Mouse (Mus musculus): ENCODE results near the gene Slc12a9. TPM values are rescaled to one million over a fixed set of nuclear protein-coding genes. Genes with fewer than 3 reads are reported as not detected.
A peak's percentile ranks its signal among the peaks of the same experiment; 100 is the strongest.

Gene Slc12a9
- polyA plus RNA-seq, 1 experiment from 2014 or later: 16.4 TPM

DNA sequence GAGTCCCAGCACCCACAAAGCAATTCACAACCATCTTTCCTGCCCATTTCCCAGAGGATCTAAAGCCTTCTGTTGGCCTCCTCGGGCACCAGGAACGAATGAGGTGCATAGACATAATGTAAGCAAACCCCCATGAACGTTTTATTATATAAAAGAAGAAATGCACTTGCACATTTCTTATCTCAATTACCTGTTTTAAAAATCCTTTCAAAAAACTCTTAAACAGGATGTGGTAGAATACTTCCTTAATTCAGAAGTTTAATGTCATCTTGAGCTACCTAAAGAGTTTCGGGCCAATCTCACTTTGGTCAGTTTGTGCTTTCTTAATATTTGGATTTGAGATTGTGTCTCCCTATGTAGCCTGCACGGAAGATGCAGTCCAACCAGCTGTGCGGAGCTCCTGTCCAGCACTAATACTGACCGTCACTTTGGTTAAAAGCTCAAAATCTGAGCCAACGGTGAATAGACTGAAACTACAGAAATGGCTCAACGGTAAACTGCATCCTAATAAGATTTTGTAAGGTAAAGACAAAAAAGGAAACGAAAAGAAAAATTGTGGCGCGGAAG is 26.9 kb downstream of the Slc12a9 start:
- Histone ChIP-seq H3K4me2 (ENCODE audit: low read depth, low read length) (peak overlapping the region; percentile 71), H3K27me3 (ENCODE audit: control insufficient read depth, insufficient read depth, low read length) (no peaks in the 10 kb centered on the region), H3K9me3 (ENCODE audit: control insufficient read depth, low read length) (no peaks in the 10 kb centered on the region), H3K4me3 (ENCODE audit: low read depth, low read length) (peak overlapping the region; percentile 96), H3K9ac (replicated peaks; ENCODE audit: low read depth, low read length) (peak overlapping the region; percentile 94), H3K27ac (ENCODE audit: low read depth, low read length) (peak overlapping the region; percentile 95), H3K4me1 (ENCODE audit: control insufficient read depth, insufficient read depth, low read length) (peaks cover 30% of the 10 kb centered on the region), H3K36me3 (ENCODE audit: control insufficient read depth, insufficient read depth, low read length) (peaks cover 20% of the 10 kb centered on the region)
- 16% methylated on average over 12 of the region's 12 CpGs for WGBS
- ATAC-seq (ENCODE audit: low read depth): no peak

DNA sequence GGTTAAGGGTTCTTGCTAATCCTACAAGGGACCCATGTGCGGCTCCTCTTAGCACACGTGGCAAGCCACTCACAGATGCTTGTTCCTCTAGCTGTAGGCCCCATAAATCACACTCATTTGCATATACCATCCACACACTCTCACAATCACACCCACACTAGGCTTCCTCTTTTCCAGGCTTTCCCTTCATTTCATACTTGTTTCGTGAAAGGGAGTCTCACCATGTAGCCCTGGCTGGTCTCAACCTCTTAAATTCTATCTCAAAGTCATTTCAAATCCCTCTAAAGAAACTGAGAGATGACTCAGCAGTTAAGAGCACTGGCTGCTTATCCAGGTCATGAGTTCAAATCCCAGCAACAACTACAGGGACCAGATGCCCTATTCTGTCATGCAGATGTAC is 27.6 kb downstream of the Slc12a9 start:
- H3K27me3 ChIP-seq (ENCODE audit: control insufficient read depth, insufficient read depth, low read length): no peaks in the 10 kb centered on the region
- H3K4me2 ChIP-seq (ENCODE audit: low read depth, low read length): peak overlapping the region; percentile 71
- no peaks in the 10 kb centered on the region for H3K9me3 ChIP-seq (ENCODE audit: control insufficient read depth, low read length)
- no peak overlapping the region for H3K27ac ChIP-seq (ENCODE audit: low read depth, low read length)
- H3K4me3 ChIP-seq (ENCODE audit: low read depth, low read length): peak overlapping the region; percentile 96
- H3K36me3 ChIP-seq (ENCODE audit: control insufficient read depth, insufficient read depth, low read length): peaks cover 27% of the 10 kb centered on the region
- 25% methylated on average over 3 of the region's 3 CpGs for WGBS
- no peak for ATAC-seq (ENCODE audit: low read depth)
- peaks cover 30% of the 10 kb centered on the region for H3K4me1 ChIP-seq (ENCODE audit: control insufficient read depth, insufficient read depth, low read length)
- H3K9ac ChIP-seq (replicated peaks; ENCODE audit: low read depth, low read length): peak overlapping the region; percentile 32; the same call in 1 of the 2 replicates

DNA sequence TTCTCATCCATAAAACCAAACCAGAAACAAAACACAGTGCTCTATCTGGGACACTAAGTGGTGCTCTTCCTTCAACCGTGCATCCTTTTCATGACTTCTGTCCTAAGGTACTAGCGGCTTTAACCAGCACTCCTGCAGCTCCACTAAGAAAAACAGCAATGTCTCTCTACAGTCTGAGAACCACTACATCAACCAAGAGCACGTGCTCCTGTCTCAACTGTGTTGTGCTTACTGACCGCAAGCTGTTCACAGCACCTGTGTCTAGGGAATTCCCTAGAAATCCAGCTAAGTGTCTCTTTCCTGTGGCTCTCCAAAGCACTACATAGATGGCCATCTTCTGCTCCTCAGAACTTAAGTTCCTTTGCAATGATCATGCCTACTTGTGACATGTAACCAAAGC is 28.6 kb downstream of the Slc12a9 start:
- Histone ChIP-seq H3K9me3 (ENCODE audit: control insufficient read depth, low read length) (no peaks in the 10 kb centered on the region), H3K36me3 (ENCODE audit: control insufficient read depth, insufficient read depth, low read length) (peaks cover 37% of the 10 kb centered on the region), H3K4me2 (ENCODE audit: low read depth, low read length) (peak overlapping the region; percentile 71), H3K27me3 (ENCODE audit: control insufficient read depth, insufficient read depth, low read length) (no peaks in the 10 kb centered on the region), H3K4me1 (ENCODE audit: control insufficient read depth, insufficient read depth, low read length) (peaks cover 30% of the 10 kb centered on the region), H3K4me3 (ENCODE audit: low read depth, low read length) (peak overlapping the region; percentile 9; the same call in 1 of the 2 replicates), H3K9ac (replicated peaks; ENCODE audit: low read depth, low read length) (no peak overlapping the region), H3K27ac (ENCODE audit: low read depth, low read length) (no peak overlapping the region)
- 8% methylated on average over 4 of the region's 4 CpGs for WGBS
- ATAC-seq (ENCODE audit: low read depth): no peak

DNA sequence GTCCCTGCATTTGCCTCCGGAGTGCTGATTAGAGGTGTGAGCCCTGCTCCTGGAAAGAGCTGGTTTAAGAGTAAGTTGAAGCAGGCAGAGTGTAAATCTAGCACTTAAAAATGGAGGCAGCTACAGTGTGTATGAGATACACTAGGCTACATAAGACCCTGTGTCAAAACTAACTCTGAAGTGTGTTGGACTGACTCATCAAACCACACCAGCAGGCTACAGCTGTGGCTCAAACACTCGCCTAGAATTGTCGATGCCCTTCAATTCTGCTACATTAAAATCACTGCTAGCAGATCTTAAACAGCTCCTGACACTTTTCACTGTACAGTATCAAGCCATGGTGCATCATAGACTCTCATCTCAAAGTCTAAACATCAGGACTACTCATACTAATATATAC is 29.2 kb downstream of the Slc12a9 start:
- H3K9ac ChIP-seq (replicated peaks; ENCODE audit: low read depth, low read length): no peak overlapping the region
- peaks cover 30% of the 10 kb centered on the region for H3K4me1 ChIP-seq (ENCODE audit: control insufficient read depth, insufficient read depth, low read length)
- H3K9me3 ChIP-seq (ENCODE audit: control insufficient read depth, low read length): no peaks in the 10 kb centered on the region
- 84% methylated on average over 3 of the region's 3 CpGs for WGBS
- ATAC-seq (ENCODE audit: low read depth): no peak
- no peak overlapping the region for H3K4me3 ChIP-seq (ENCODE audit: low read depth, low read length)
- peaks cover 44% of the 10 kb centered on the region for H3K36me3 ChIP-seq (ENCODE audit: control insufficient read depth, insufficient read depth, low read length)
- H3K27me3 ChIP-seq (ENCODE audit: control insufficient read depth, insufficient read depth, low read length): no peaks in the 10 kb centered on the region
- H3K4me2 ChIP-seq (ENCODE audit: low read depth, low read length): peak overlapping the region; percentile 71
- H3K27ac ChIP-seq (ENCODE audit: low read depth, low read length): no peak overlapping the region

DNA sequence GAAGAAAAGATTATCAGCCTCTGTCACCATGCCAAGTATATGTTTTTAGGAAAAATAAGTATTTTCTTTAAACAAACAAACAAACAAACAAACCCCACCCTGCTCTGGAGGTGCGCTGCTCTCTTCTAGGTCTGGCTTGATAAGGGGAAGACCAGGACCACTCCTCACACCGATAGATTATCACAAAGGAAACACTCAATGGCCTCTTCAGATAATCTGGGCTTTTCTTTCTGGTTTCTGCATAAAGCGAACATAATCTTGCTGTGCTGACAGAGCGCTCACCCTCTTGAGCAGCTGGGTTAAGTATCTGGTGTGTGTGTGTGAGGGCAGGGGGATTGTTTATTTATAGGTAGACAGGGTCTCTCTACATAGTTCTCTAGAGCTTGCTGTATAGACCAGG is 29.8 kb downstream of the Slc12a9 start:
- Histone ChIP-seq H3K27me3 (ENCODE audit: control insufficient read depth, insufficient read depth, low read length) (no peaks in the 10 kb centered on the region), H3K4me1 (ENCODE audit: control insufficient read depth, insufficient read depth, low read length) (peaks cover 30% of the 10 kb centered on the region), H3K9ac (replicated peaks; ENCODE audit: low read depth, low read length) (no peak overlapping the region), H3K36me3 (ENCODE audit: control insufficient read depth, insufficient read depth, low read length) (peaks cover 49% of the 10 kb centered on the region), H3K4me3 (ENCODE audit: low read depth, low read length) (no peak overlapping the region), H3K4me2 (ENCODE audit: low read depth, low read length) (no peak overlapping the region), H3K9me3 (ENCODE audit: control insufficient read depth, low read length) (no peaks in the 10 kb centered on the region), H3K27ac (ENCODE audit: low read depth, low read length) (no peak overlapping the region)
- ATAC-seq (ENCODE audit: low read depth): no peak
- WGBS: 95% methylated on average over 4 of the region's 4 CpGs

DNA sequence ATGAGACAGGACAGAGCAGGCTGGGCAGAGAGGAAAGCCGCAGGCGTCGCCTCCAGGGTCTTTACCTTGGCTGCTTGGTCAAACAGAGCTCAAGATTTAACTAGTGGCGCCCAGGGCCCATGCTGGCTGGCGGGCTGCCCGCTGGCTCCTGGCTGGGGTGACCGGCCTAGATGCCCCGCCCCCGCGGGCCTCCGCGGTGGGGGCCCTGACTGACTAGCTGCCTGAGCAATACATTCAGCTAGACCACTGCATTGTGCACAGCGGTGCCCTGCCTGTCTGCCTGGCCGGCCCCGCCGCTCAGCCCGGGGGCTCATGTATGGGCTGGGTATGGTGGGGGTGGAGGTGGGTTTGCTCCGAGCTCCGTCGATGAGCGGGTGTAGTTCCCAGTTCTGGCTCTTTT is 32.1 kb downstream of the Slc12a9 start:
- Histone ChIP-seq H3K4me3 (ENCODE audit: low read depth, low read length) (no peak overlapping the region), H3K27ac (ENCODE audit: low read depth, low read length) (no peak overlapping the region), H3K4me2 (ENCODE audit: low read depth, low read length) (no peak overlapping the region), H3K27me3 (ENCODE audit: control insufficient read depth, insufficient read depth, low read length) (no peaks in the 10 kb centered on the region), H3K9ac (replicated peaks; ENCODE audit: low read depth, low read length) (no peak overlapping the region), H3K9me3 (ENCODE audit: control insufficient read depth, low read length) (no peaks in the 10 kb centered on the region), H3K36me3 (ENCODE audit: control insufficient read depth, insufficient read depth, low read length) (peaks cover 73% of the 10 kb centered on the region), H3K4me1 (ENCODE audit: control insufficient read depth, insufficient read depth, low read length) (peaks cover 23% of the 10 kb centered on the region)
- WGBS: 75% methylated on average over 21 of the region's 21 CpGs
- peak; percentile 50; the same call in 1 of the 2 replicates for ATAC-seq (ENCODE audit: low read depth)

DNA sequence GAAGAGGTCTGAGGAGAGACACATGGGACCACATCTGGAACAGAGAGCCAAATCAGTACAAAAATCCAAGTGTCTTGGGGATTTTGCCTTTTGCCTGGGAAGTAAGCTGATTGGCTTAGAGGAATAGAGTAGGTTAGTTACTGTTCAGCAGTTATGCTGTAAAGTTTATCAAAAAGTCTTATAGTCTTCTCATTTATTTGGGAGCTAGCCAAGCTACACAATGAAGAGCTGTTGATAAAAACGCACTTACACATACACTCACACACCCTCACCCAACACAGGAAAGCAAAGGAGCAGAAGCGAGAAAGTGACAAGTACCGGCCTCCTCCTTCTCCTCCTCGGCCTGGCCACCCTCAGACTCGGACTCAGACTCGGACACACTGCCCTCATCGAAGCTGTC is 34.2 kb downstream of the Slc12a9 start:
- no peaks in the 10 kb centered on the region for H3K9me3 ChIP-seq (ENCODE audit: control insufficient read depth, low read length)
- no peaks in the 10 kb centered on the region for H3K27me3 ChIP-seq (ENCODE audit: control insufficient read depth, insufficient read depth, low read length)
- peaks cover 11% of the 10 kb centered on the region for H3K4me1 ChIP-seq (ENCODE audit: control insufficient read depth, insufficient read depth, low read length)
- ATAC-seq (ENCODE audit: low read depth): no peak
- peaks cover 85% of the 10 kb centered on the region for H3K36me3 ChIP-seq (ENCODE audit: control insufficient read depth, insufficient read depth, low read length)
- no peak overlapping the region for H3K9ac ChIP-seq (replicated peaks; ENCODE audit: low read depth, low read length)
- no peak overlapping the region for H3K27ac ChIP-seq (ENCODE audit: low read depth, low read length)
- no peak overlapping the region for H3K4me3 ChIP-seq (ENCODE audit: low read depth, low read length)
- 87% methylated on average over 7 of the region's 7 CpGs for WGBS
- H3K4me2 ChIP-seq (ENCODE audit: low read depth, low read length): no peak overlapping the region

DNA sequence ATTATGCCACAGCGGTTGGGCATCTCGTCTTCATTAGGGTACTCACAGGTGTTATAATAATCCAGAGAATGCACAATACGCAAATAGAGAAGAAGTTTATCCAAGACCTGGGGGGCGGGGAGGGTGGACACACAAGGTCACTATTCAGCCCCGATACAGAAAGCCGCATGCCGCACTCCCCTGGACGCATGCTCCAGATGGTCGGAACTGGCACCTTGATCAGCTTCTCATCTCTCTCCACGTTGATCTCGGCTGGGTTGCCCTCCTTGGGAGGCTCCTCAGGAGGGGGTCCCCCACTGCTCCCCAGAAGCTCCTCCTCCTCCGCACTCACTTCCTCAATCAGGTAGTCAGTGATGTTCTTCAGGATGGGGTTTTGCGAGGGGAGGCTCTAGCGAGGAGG is 36.3 kb downstream of the Slc12a9 start:
- peaks cover 68% of the 10 kb centered on the region for H3K36me3 ChIP-seq (ENCODE audit: control insufficient read depth, insufficient read depth, low read length)

DNA sequence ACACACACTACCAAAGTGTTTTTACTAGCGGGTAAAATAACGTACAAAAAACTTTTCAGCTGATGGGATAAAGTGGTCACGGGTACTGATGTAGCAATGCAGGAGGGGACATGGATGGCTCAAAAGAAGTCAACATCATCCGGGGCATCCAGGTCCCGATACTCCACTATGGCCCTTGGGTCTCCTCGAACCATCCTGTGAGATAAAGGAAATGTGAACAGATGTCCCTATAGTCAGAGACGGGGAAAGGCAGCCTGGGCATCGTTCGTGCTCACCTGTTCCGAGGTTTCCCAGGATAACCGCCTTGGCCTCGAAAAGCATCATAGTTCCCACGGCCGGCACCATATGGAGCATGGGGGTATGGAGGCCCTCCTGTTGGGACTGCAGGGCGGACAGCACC is 37.7 kb downstream of the Slc12a9 start:
- Histone ChIP-seq H3K4me1 (ENCODE audit: control insufficient read depth, insufficient read depth, low read length) (peaks cover 8% of the 10 kb centered on the region), H3K27ac (ENCODE audit: low read depth, low read length) (no peak overlapping the region), H3K9ac (replicated peaks; ENCODE audit: low read depth, low read length) (no peak overlapping the region), H3K27me3 (ENCODE audit: control insufficient read depth, insufficient read depth, low read length) (no peaks in the 10 kb centered on the region), H3K4me2 (ENCODE audit: low read depth, low read length) (no peak overlapping the region), H3K36me3 (ENCODE audit: control insufficient read depth, insufficient read depth, low read length) (peaks cover 57% of the 10 kb centered on the region), H3K9me3 (ENCODE audit: control insufficient read depth, low read length) (no peaks in the 10 kb centered on the region), H3K4me3 (ENCODE audit: low read depth, low read length) (no peak overlapping the region)
- WGBS: 90% methylated on average over 15 of the region's 15 CpGs
- ATAC-seq (ENCODE audit: low read depth): no peak

More for the DNA sequence above, 36.3 kb downstream of the Slc12a9 start:
- H3K27me3 ChIP-seq (ENCODE audit: control insufficient read depth, insufficient read depth, low read length): no peaks in the 10 kb centered on the region
- no peak for ATAC-seq (ENCODE audit: low read depth)
- 92% methylated on average over 14 of the region's 14 CpGs for WGBS
- H3K4me1 ChIP-seq (ENCODE audit: control insufficient read depth, insufficient read depth, low read length): peaks cover 8% of the 10 kb centered on the region
- no peak overlapping the region for H3K4me2 ChIP-seq (ENCODE audit: low read depth, low read length)
- no peak overlapping the region for H3K9ac ChIP-seq (replicated peaks; ENCODE audit: low read depth, low read length)
- H3K9me3 ChIP-seq (ENCODE audit: control insufficient read depth, low read length): no peaks in the 10 kb centered on the region
- H3K27ac ChIP-seq (ENCODE audit: low read depth, low read length): no peak overlapping the region
- no peak overlapping the region for H3K4me3 ChIP-seq (ENCODE audit: low read depth, low read length)
